In genomic region chr19:40336694-40337093, GRCm38 (mm10) we compare ENCODE assay signal across 29 mouse cellular contexts.
A peak's percentile ranks its signal among the peaks of the same experiment; 100 is the strongest.
DNase-seq lines count a peak whose midpoint lies in the region; ATAC-seq lines count a peak whose summit lies in the region.
"Had no signal": no experiment of that assay in that cellular context is flagged by ENCODE, and none has a peak within 500 bp of the region (broad histone marks: within the 10 kb centered on the region; RNA-seq: fewer than 3 reads in every experiment).

No protein-coding gene starts in this region.

- WGBS in heart, embryonic 11.5 days (ENCODE audit: insufficient replicate concordance), result 59% methylated on average over 4 of the region's 4 CpGs
- 66% methylated on average over 4 of the region's 4 CpGs for WGBS in intestine, embryonic 16.5 days
- 86% methylated on average over 4 of the region's 4 CpGs for WGBS in forebrain, embryonic 12.5 days

- no peaks in the 10 kb centered on the region for H3K9me3 ChIP-seq in heart, embryonic 11.5 days (replicated peaks; ENCODE audit: control insufficient read depth, low read length)
- no peaks in the 10 kb centered on the region for H3K9me3 ChIP-seq in intestine, embryonic 16.5 days (ENCODE audit: control insufficient read depth, low read length)
- H3K9me3 ChIP-seq in forebrain, embryonic 12.5 days, result no peaks in the 10 kb centered on the region
- H3K9me3 ChIP-seq: embryonic facial prominence, embryonic 10.5 days; embryonic facial prominence, embryonic 13.5 days; forebrain, embryonic 13.5 days; heart, embryonic 10.5 days; heart, embryonic 15.5 days; hindbrain, embryonic 12.5 days; hindbrain, embryonic 15.5 days had no signal

- H3K4me1 ChIP-seq in heart, embryonic 11.5 days (ENCODE audit: control insufficient read depth, insufficient read depth, low read length), result peaks cover 26% of the 10 kb centered on the region
- H3K4me1 ChIP-seq in intestine, embryonic 16.5 days (ENCODE audit: control insufficient read depth, insufficient read depth, low read length), result no peaks in the 10 kb centered on the region
- peaks cover 4% of the 10 kb centered on the region; the same call in 1 of the 2 replicates for H3K4me1 ChIP-seq in forebrain, embryonic 12.5 days
- H3K4me1 ChIP-seq: embryonic facial prominence, embryonic 13.5 days; forebrain, embryonic 13.5 days; hindbrain, embryonic 15.5 days had no signal

- ATAC-seq in heart, embryonic 11.5 days (replicated peaks; ENCODE audit: insufficient number of reproducible peaks, low FRiP score, low TSS enrichment), result 0 out of 2 replicates have a peak, but pooled peaks have one; percentile 27
- peak; percentile 61 for ATAC-seq in intestine, embryonic 16.5 days
- no peak for ATAC-seq in forebrain, embryonic 12.5 days (ENCODE audit: low FRiP score)
- ATAC-seq: CD4-positive, CD25-positive, alpha-beta regulatory T cell, adult 4 months; forebrain, embryonic 13.5 days; forebrain, embryonic 16.5 days had no signal

- no peaks in the 10 kb centered on the region for H3K27me3 ChIP-seq in heart, embryonic 11.5 days (ENCODE audit: control insufficient read depth, insufficient read depth, low read length)
- no peaks in the 10 kb centered on the region for H3K27me3 ChIP-seq in intestine, embryonic 16.5 days (replicated peaks; ENCODE audit: control insufficient read depth, insufficient read depth, low read length)
- no peaks in the 10 kb centered on the region for H3K27me3 ChIP-seq in forebrain, embryonic 12.5 days
- H3K27me3 ChIP-seq: embryonic facial prominence, embryonic 13.5 days; forebrain, embryonic 13.5 days; heart, embryonic 15.5 days; hindbrain, embryonic 12.5 days; hindbrain, embryonic 15.5 days had no signal

- H3K4me3 ChIP-seq in heart, embryonic 11.5 days (ENCODE audit: low read depth, low read length), result no peak overlapping the region
- H3K4me3 ChIP-seq in intestine, embryonic 16.5 days (ENCODE audit: low read length), result no peak overlapping the region
- H3K4me3 ChIP-seq in forebrain, embryonic 12.5 days (replicated peaks), result no peak overlapping the region
- H3K4me3 ChIP-seq: embryonic facial prominence, embryonic 10.5 days; embryonic facial prominence, embryonic 13.5 days; erythroblast, embryonic 14.5 days; forebrain, embryonic 13.5 days; heart, adult 2 months; heart, embryonic 10.5 days; heart, embryonic 15.5 days; hindbrain, embryonic 12.5 days; hindbrain, embryonic 15.5 days had no signal

- no peak for DNase-seq in heart, postnatal 4 days
- DNase-seq in 416B (ENCODE audit: low read depth), result peak; percentile 3
- peak; percentile 40 for DNase-seq in yolk sac, embryonic 10.5 days (ENCODE audit: low spot score)
- DNase-seq in right cerebral cortex, postnatal 36 days (ENCODE audit: low spot score in 2 of 2), result no peak
- DNase-seq: adrenal gland, adult 2 months; adrenal gland, postnatal 14 days; B cell, adult 2 months; cerebellum, adult 11 months; cerebellum, adult 2 months; cerebellum, adult 9-11 months; cerebellum, postnatal 25 days; embryo, embryonic 11 days; gastrocnemius, postnatal 10 days; gastrocnemius, postnatal 36 days; heart, adult 2 months; heart, postnatal 10 days had no signal

- no peak overlapping the region for H3K9ac ChIP-seq in heart, embryonic 11.5 days (ENCODE audit: low read depth, low read length)
- no peak overlapping the region for H3K9ac ChIP-seq in intestine, embryonic 16.5 days (ENCODE audit: low read depth, low read length)
- no peak overlapping the region for H3K9ac ChIP-seq in forebrain, embryonic 12.5 days
- H3K9ac ChIP-seq: embryonic facial prominence, embryonic 13.5 days; forebrain, embryonic 13.5 days; heart, embryonic 15.5 days; hindbrain, embryonic 12.5 days; hindbrain, embryonic 15.5 days had no signal

- peaks cover 3% of the 10 kb centered on the region; the same call in 1 of the 2 replicates for H3K36me3 ChIP-seq in heart, embryonic 11.5 days (ENCODE audit: control insufficient read depth, insufficient read depth, low read length)
- H3K36me3 ChIP-seq in intestine, embryonic 16.5 days (ENCODE audit: control insufficient read depth, insufficient read depth, low read length), result 0 out of 2 replicates have a peak, but pooled peaks cover 2% of the 10 kb centered on the region
- no peaks in the 10 kb centered on the region for H3K36me3 ChIP-seq in forebrain, embryonic 12.5 days (replicated peaks)
- H3K36me3 ChIP-seq: embryonic facial prominence, embryonic 10.5 days; embryonic facial prominence, embryonic 13.5 days had no signal

- H3K27ac ChIP-seq in heart, embryonic 11.5 days (ENCODE audit: low read depth, low read length), result no peak overlapping the region
- H3K27ac ChIP-seq in intestine, embryonic 16.5 days (ENCODE audit: low read length), result no peak overlapping the region
- no peak overlapping the region for H3K27ac ChIP-seq in forebrain, embryonic 12.5 days
- H3K27ac ChIP-seq: embryonic facial prominence, embryonic 10.5 days; embryonic facial prominence, embryonic 13.5 days; forebrain, embryonic 13.5 days; heart, adult 2 months; heart, embryonic 10.5 days; hindbrain, embryonic 12.5 days; hindbrain, embryonic 15.5 days had no signal

- no peak overlapping the region for H3K4me2 ChIP-seq in heart, embryonic 11.5 days
- H3K4me2 ChIP-seq in intestine, embryonic 16.5 days (ENCODE audit: low read depth, low read length), result no peak overlapping the region
- no peak overlapping the region for H3K4me2 ChIP-seq in forebrain, embryonic 12.5 days
- H3K4me2 ChIP-seq: embryonic facial prominence, embryonic 13.5 days; forebrain, embryonic 13.5 days; heart, embryonic 15.5 days; hindbrain, embryonic 12.5 days; hindbrain, embryonic 15.5 days had no signal

Comparison
In these comparisons a context has a peak if more than half of its experiments do, and no peak if none do; other contexts are left out.
1. DNase-seq: peak in 416B (single experiment) and yolk sac, embryonic 10.5 days (single experiment); none in heart, postnatal 4 days (single experiment) and right cerebral cortex, postnatal 36 days (0 of 2).